Mouse (Mus musculus) CH12.LX (cell line): Measurements from ENCODE around the gene Polr2a.

ENCODE experiments used
- CHD2 ChIP-seq: IDR thresholded peaks from 2 replicates; pipeline ENCODE4 v1.6.1; 2011; ENCODE audit warnings: low read length, improper control_type of control experiment
- CTCF ChIP-seq, 2 experiments: IDR thresholded peaks in 1 of 2; conservative IDR thresholded peaks in 1 of 2; 2 replicates each; pipeline ENCODE4 v1.5.1; 2011 to 2012; ENCODE audit warnings: low read depth in 2 of 2, low read length in 2 of 2, improper control_type of control experiment in 1 of 2, inconsistent platforms in 1 of 2, mild to moderate bottlenecking in 1 of 2, moderate library complexity in 1 of 2
- EP300 ChIP-seq: IDR thresholded peaks from 2 replicates; pipeline ENCODE4 v1.6.1; 2011; ENCODE audit warnings: low read length, improper control_type of control experiment
- GABPA ChIP-seq: IDR thresholded peaks from 2 replicates; pipeline ENCODE4 v1.6.1; 2012; ENCODE audit warnings: low read depth, low read length, improper control_type of control experiment, inconsistent platforms; ENCODE audit not compliant: insufficient replicate concordance
- HCFC1 ChIP-seq: IDR thresholded peaks from 2 replicates; pipeline ENCODE4 v1.6.1; 2012; ENCODE audit warnings: low read depth, mild to moderate bottlenecking, inconsistent platforms, low read length, improper control_type of control experiment
- MAX ChIP-seq: IDR thresholded peaks from 2 replicates; pipeline ENCODE4 v1.6.1; 2011; ENCODE audit warnings: low read length, improper control_type of control experiment
- MYC ChIP-seq: IDR thresholded peaks from 2 replicates; pipeline ENCODE4 v1.6.1; 2011; ENCODE audit warnings: low read depth, mild to moderate bottlenecking, improper control_type of control experiment, low read length
- NELFE ChIP-seq: IDR thresholded peaks from 2 replicates; pipeline ENCODE4 v1.6.1; 2011; ENCODE audit warnings: low read depth, low read length, improper control_type of control experiment
- NRF1 ChIP-seq: IDR thresholded peaks from 2 replicates; pipeline ENCODE4 v1.6.1; 2014; ENCODE audit warnings: low read depth, mild to moderate bottlenecking, inconsistent platforms, low read length, improper control_type of control experiment, moderate library complexity
- POLR2A ChIP-seq: IDR thresholded peaks from 2 replicates; pipeline ENCODE4 v1.6.1; 2011; ENCODE audit warnings: low read depth, mild to moderate bottlenecking, improper control_type of control experiment, low read length
- POLR2AphosphoS2 ChIP-seq: IDR thresholded peaks from 2 replicates; pipeline ENCODE4 v1.6.1; 2011; ENCODE audit warnings: low read depth, low read length, improper control_type of control experiment
- ZNF384 ChIP-seq: IDR thresholded peaks from 2 replicates; pipeline ENCODE4 v1.6.1; 2012; ENCODE audit warnings: low read depth, low read length, improper control_type of control experiment, inconsistent platforms

GRCm38 (mm10) chr11:69723074-69723473 lies 35.4 kb downstream of the Polr2a start:
- TF ChIP-seq POLR2A (no peak), NELFE (no peak), ZNF384 (no peak), EP300 (no peak), HCFC1 (no peak), CTCF (conservative IDR thresholded peaks at IDR 0.05 in 1 of 2, IDR thresholded peaks at IDR 0.05 in 1 of 2; ENCODE audit: low read depth in 2 of 2, low read length in 2 of 2) (no peak), MAX (no peak), NRF1 (no peak), POLR2AphosphoS2 (no peak), CHD2 (no peak), MYC (no peak), GABPA (no peak)
